Mouse (Mus musculus) embryonic stem cell, embryonic (primary cell): ENCODE measurements around the gene Cdc14b.

Source experiments
- CTCF ChIA-PET, 4 experiments: fragments of 300-600 bp in 2 of 4; fragments of 350-600 bp in 2 of 4; sonication (Branson Sonifier 250); formaldehyde crosslinking; loops; one replicate each; lab custom pipeline; 2022; ENCODE audit warnings: inconsistent platforms in 2 of 4; lab: Charles Lee
- POLR2A ChIA-PET, 4 experiments: fragments of 300-600 bp in 2 of 4; fragments of 350-600 bp in 2 of 4; sonication (Branson Sonifier 250); formaldehyde crosslinking; loops; one replicate each; lab custom pipeline; 2022; ENCODE audit warnings: antibody characterized with exemption in 4 of 4, inconsistent platforms in 1 of 4; lab: Charles Lee

Cdc14b gene

GRCm38 (mm10) chr13:64153751-64154267 lies 121.3 kb downstream of the Cdc14b start:
- ChIA-PET POLR2A (interaction anchor here in 3 of 4 experiments (0.5 to 7.3 kb wide), 90 partner anchors 8 to 1215 kb away, joined by 3 to 127 read pairs (median 5); partner anchors contain the start of genes Habp4 (in 3 of the 3), Aaed1 (in 2 of the 3), Cdc14b (in 2 of the 3) and Cdk20 (in 1 of the 3)), CTCF (interaction anchor here (0.6 to 1.3 kb wide), 9 partner anchors 25 to 1275 kb away, joined by 3 to 4 read pairs (median 3); no protein-coding TSS in a partner anchor)

- ChIA-PET CTCF (interaction anchor here (0.6 to 1.0 kb wide), 7 partner anchors 28 to 1275 kb away, joined by 3 to 4 read pairs (median 3); no protein-coding TSS in a partner anchor), POLR2A (interaction anchor here (0.5 to 7.3 kb wide), 70 partner anchors 8 to 1214 kb away, joined by 3 to 127 read pairs (median 5); partner anchors contain the start of genes Habp4 (in 4 of the 4), Aaed1 (in 2 of the 4), Cdc14b (in 2 of the 4) and Cdk20 (in 1 of the 4))
These were observed 121.9 kb downstream of the Cdc14b start, which contains the start of gene Zfp367 for GRCm38 (mm10) chr13:64153083-64153682. TSS of gene Zfp367 (minus strand) at chr13:64153202.

- POLR2A ChIA-PET: interaction anchor here (1.0 to 7.3 kb wide), 32 partner anchors 8 to 980 kb away, joined by 3 to 127 read pairs (median 6); partner anchors contain the start of genes Habp4 (in 4 of the 4), Cdc14b (in 1 of the 4) and Cdk20 (in 1 of the 4)
- CTCF ChIA-PET: interaction anchor here in 2 of 4 experiments (1.0 kb wide), 2 partner anchors 54 kb away, joined by 3 to 4 read pairs; no protein-coding TSS in a partner anchor
These were observed 122.4 kb downstream of the Cdc14b start for GRCm38 (mm10) chr13:64152671-64153082.

- POLR2A ChIA-PET: interaction anchor here (0.5 to 7.3 kb wide), 18 partner anchors 8 to 721 kb away, joined by 3 to 159 read pairs (median 6); partner anchors contain the start of genes Habp4 (in 3 of the 4) and Cdk20 (in 1 of the 4)
- CTCF ChIA-PET: no interaction called here
These were observed 122.8 kb downstream of the Cdc14b start for GRCm38 (mm10) chr13:64152241-64152669.

GRCm38 (mm10) chr13:64150121-64150520 lies 125.0 kb downstream of the Cdc14b start:
- CTCF ChIA-PET: interaction anchor here in 1 of 4 experiments (1.3 kb wide), 1 partner anchor 51 kb away, joined by 5 read pairs; no protein-coding TSS in a partner anchor
- POLR2A ChIA-PET: interaction anchor here in 3 of 4 experiments (0.7 to 7.3 kb wide), 11 partner anchors 13 to 1777 kb away, joined by 3 to 159 read pairs (median 3); partner anchors contain the start of gene Habp4 (in 2 of the 3)
